In genomic region chr5:3324116-3324515, GRCm38 (mm10) we compare ENCODE assay signal across 26 mouse cellular contexts. TPM values are rescaled to one million over a fixed set of nuclear protein-coding genes. Genes with fewer than 3 reads are reported as not detected.
DNase-seq lines count a peak whose midpoint lies in the region; ATAC-seq lines count a peak whose summit lies in the region.
"Had no signal": no experiment of that assay in that cellular context is flagged by ENCODE, and none has a peak within 500 bp of the region (broad histone marks: within the 10 kb centered on the region; RNA-seq: fewer than 3 reads in every experiment).

No protein-coding gene starts in this region.

- H3K4me1 ChIP-seq in heart, embryonic 12.5 days (replicated peaks) = peaks cover 9% of the 10 kb centered on the region
- H3K4me1 ChIP-seq in forebrain, embryonic 16.5 days (replicated peaks; ENCODE audit: control insufficient read depth, insufficient read depth, low read length) = no peaks in the 10 kb centered on the region

- 0 out of 2 replicates have a peak, but pooled peaks cover 5% of the 10 kb centered on the region for H3K9me3 ChIP-seq in heart, embryonic 12.5 days (replicated peaks)
- no peaks in the 10 kb centered on the region for H3K9me3 ChIP-seq in forebrain, embryonic 16.5 days (ENCODE audit: control insufficient read depth, low read length)
- H3K9me3 ChIP-seq: G1E had no signal

- H3K27me3 ChIP-seq in heart, embryonic 12.5 days (replicated peaks) = no peaks in the 10 kb centered on the region
- no peaks in the 10 kb centered on the region for H3K27me3 ChIP-seq in forebrain, embryonic 16.5 days (replicated peaks; ENCODE audit: control insufficient read depth, insufficient read depth, low read length)
- H3K27me3 ChIP-seq: CH12.LX, Patski had no signal

- no peak overlapping the region for H3K4me3 ChIP-seq in heart, embryonic 12.5 days
- no peak overlapping the region for H3K4me3 ChIP-seq in forebrain, embryonic 16.5 days (replicated peaks; ENCODE audit: low read length)

- no peak overlapping the region for H3K9ac ChIP-seq in heart, embryonic 12.5 days
- no peak overlapping the region for H3K9ac ChIP-seq in forebrain, embryonic 16.5 days (replicated peaks; ENCODE audit: low read depth, low read length)

- DNase-seq in heart, adult 11 months = peak; percentile 23
- DNase-seq in ES-CJ7 (ENCODE audit: low read depth, low spot score) (peak; percentile 45), R1 (ENCODE audit: low read depth, low spot score) (peak; percentile 98), ZHBTc4 (ENCODE audit: low read depth, low spot score) (peak; percentile 86)
- no peak for DNase-seq in c-Kit-positive CD71-positive TER-119-positive erythroid progenitor cells, embryonic 14.5 days (ENCODE audit: low spot score)
- no peak for DNase-seq in right cerebral cortex, adult 18-20 months
- DNase-seq: adrenal gland, adult 2 months; adrenal gland, adult 8-10 months; adrenal gland, postnatal 10 days; adrenal gland, postnatal 14 days; adrenal gland, postnatal 25 days; adrenal gland, postnatal 36 days; B cell, adult 2 months; cerebellum, adult 11 months; cerebellum, adult 11-12 months; cerebellum, adult 18-20 months; cerebellum, adult 2 months; cerebellum, adult 8-10 months; cerebellum, adult 9-10 months had no signal

- WGBS in heart, embryonic 12.5 days = 59% methylated on average over 4 of the region's 4 CpGs
- 68% methylated on average over 4 of the region's 4 CpGs for WGBS in forebrain, embryonic 16.5 days

- H3K4me2 ChIP-seq in heart, embryonic 12.5 days = no peak overlapping the region
- H3K4me2 ChIP-seq in forebrain, embryonic 16.5 days (ENCODE audit: low read length) = no peak overlapping the region

- no peak for ATAC-seq in heart, embryonic 12.5 days (ENCODE audit: insufficient number of reproducible peaks, low FRiP score)
- no peak for ATAC-seq in forebrain, embryonic 16.5 days
- ATAC-seq: activated CD4-positive, CD25-positive, alpha-beta regulatory T cell, adult 4 months; CD4-positive, CD25-positive, alpha-beta regulatory T cell, adult 4 months; Patski had no signal

- no peak overlapping the region for H3K27ac ChIP-seq in heart, embryonic 12.5 days (ENCODE audit: poor library complexity, severe bottlenecking)
- no peak overlapping the region for H3K27ac ChIP-seq in forebrain, embryonic 16.5 days (ENCODE audit: low read length)

- no peaks in the 10 kb centered on the region for H3K36me3 ChIP-seq in heart, embryonic 12.5 days
- H3K36me3 ChIP-seq in forebrain, embryonic 16.5 days (ENCODE audit: control insufficient read depth, insufficient read depth) = no peaks in the 10 kb centered on the region

RNA-seq across cellular contexts. Expression of gene Cdk6, which starts 17.2 kb away (rescaled TPM):
- 32.5 and 33.3 TPM in 2 replicates for polyA plus RNA-seq in heart, embryonic 12.5 days (2016; fragmentation: Nextera tagmentation; extraction: Ambion mirVana)
- polyA plus RNA-seq in forebrain, embryonic 16.5 days (2015; fragmentation: Nextera tagmentation; extraction: Ambion mirVana) = 26.5 and 29.8 TPM in 2 replicates

Comparison
In these comparisons a context has a peak if more than half of its experiments do, and no peak if none do; other contexts are left out.
1. DNase-seq: peak in heart, adult 11 months (single experiment), ES-CJ7 (single experiment), R1 (single experiment) and ZHBTc4 (single experiment); none in c-Kit-positive CD71-positive TER-119-positive erythroid progenitor cells, embryonic 14.5 days (single experiment) and right cerebral cortex, adult 18-20 months (single experiment).